Mouse (Mus musculus) bone marrow macrophage, adult 2 months (primary cell): ENCODE data around the gene Cacng1.

Source experiments
- CTCF ChIP-seq: IDR thresholded peaks from 2 replicates; pipeline ENCODE4 v1.5.1; 2012; ENCODE audit warnings: low read depth, mild to moderate bottlenecking, low read length, moderate library complexity
- POLR2A ChIP-seq: IDR thresholded peaks from 2 replicates; pipeline ENCODE4 v1.6.1; 2012; ENCODE audit warnings: mild to moderate bottlenecking, low read depth, low read length, borderline replicate concordance

DNA sequence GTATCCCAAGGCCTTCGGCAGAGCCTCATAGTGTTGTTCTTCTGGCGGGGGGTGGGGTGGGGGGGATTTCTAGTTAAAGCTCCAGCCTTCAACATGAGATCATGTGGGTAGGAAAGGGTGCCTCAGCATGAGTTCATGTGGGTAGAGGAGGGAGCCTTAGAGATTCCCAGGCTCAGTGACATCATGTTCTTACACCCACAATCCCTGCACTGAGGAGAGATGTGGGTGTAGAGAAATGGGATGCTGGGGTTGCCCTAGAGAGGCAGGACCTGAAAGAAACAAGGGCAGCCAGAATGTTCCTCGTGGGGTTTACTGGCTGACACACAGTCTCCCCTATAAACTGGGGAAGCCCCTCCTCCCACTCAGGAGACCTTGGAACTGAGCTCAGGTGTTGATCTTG lies 5.9 kb downstream of the Cacng1 start:
- TF ChIP-seq POLR2A (no peak), CTCF (no peak)
